Mouse (Mus musculus): ENCODE data around the gene Sult2a3. TPM values are rescaled to one million over a fixed set of nuclear protein-coding genes. Genes with fewer than 3 reads are reported as not detected.
"Not testable (repeated sequence)": the region's sequence is repeated elsewhere in the genome, so short reads cannot be mapped to it uniquely, and the experiment has no call there.

Gene Sult2a3
- polyA plus RNA-seq (2015; fragmentation: Nextera tagmentation; extraction: Ambion mirVana): not detected in 2 replicates

GRCm38 (mm10) chr7:14122944-14123343, at the start of gene Sult2a3:
TSS of gene Sult2a3 (minus strand) at chr7:14123044.
- Histone ChIP-seq H3K4me1 (replicated peaks) (no peaks in the 10 kb centered on the region), H3K27ac (no peak within 1 kb of the TSS), H3K9ac (no peak within 1 kb of the TSS), H3K36me3 (no peaks in the 10 kb centered on the region), H3K27me3 (no peaks in the 10 kb centered on the region), H3K4me2 (no peak within 1 kb of the TSS), H3K4me3 (replicated peaks) (no peak within 1 kb of the TSS), H3K9me3 (replicated peaks) (no peaks in the 10 kb centered on the region)
- DNase-seq: no peak
- 69% methylated on average over 2 of the region's 2 CpGs for WGBS (ENCODE audit: insufficient replicate concordance)
- no peak for ATAC-seq (ENCODE audit: low read depth)

- Histone ChIP-seq H3K36me3 (no peaks in the 10 kb centered on the region), H3K9ac (no peak overlapping the region), H3K4me1 (replicated peaks) (no peaks in the 10 kb centered on the region), H3K4me2 (no peak overlapping the region), H3K27ac (no peak overlapping the region), H3K27me3 (no peaks in the 10 kb centered on the region), H3K4me3 (replicated peaks) (no peak overlapping the region), H3K9me3 (replicated peaks) (no peaks in the 10 kb centered on the region)
- DNase-seq: no peak
- ATAC-seq (ENCODE audit: low read depth): no peak
- WGBS (ENCODE audit: insufficient replicate concordance): 50% methylated on average over 2 of the region's 2 CpGs
Observed at GRCm38 (mm10) chr7:14120436-14120835, 2.4 kb downstream of the Sult2a3 start.

GRCm38 (mm10) chr7:14119865-14120264, 3.0 kb downstream of the Sult2a3 start:
- H3K9ac ChIP-seq; H3K4me2 ChIP-seq; H3K4me3 ChIP-seq (replicated peaks); DNase-seq; H3K9me3 ChIP-seq (replicated peaks); ATAC-seq (ENCODE audit: low read depth); H3K27ac ChIP-seq; H3K4me1 ChIP-seq (replicated peaks); H3K27me3 ChIP-seq; H3K36me3 ChIP-seq: not testable (repeated sequence)
- 48% methylated on average over 3 of the region's 3 CpGs for WGBS (ENCODE audit: insufficient replicate concordance)

- no peak overlapping the region for H3K27ac ChIP-seq
- no peak overlapping the region for H3K4me2 ChIP-seq
- ATAC-seq (ENCODE audit: low read depth) (no peak), DNase-seq (no peak)
- no peaks in the 10 kb centered on the region for H3K36me3 ChIP-seq
- 15% methylated on average over 1 of the region's 1 CpGs for WGBS (ENCODE audit: insufficient replicate concordance)
- no peaks in the 10 kb centered on the region for H3K27me3 ChIP-seq
- no peak overlapping the region for H3K9ac ChIP-seq
- H3K4me3 ChIP-seq (replicated peaks): no peak overlapping the region
- H3K9me3 ChIP-seq (replicated peaks): no peaks in the 10 kb centered on the region
- no peaks in the 10 kb centered on the region for H3K4me1 ChIP-seq (replicated peaks)
Observed at GRCm38 (mm10) chr7:14116761-14117160, 6.1 kb downstream of the Sult2a3 start.

- ATAC-seq (ENCODE audit: low read depth); H3K9ac ChIP-seq; DNase-seq; H3K4me2 ChIP-seq; H3K27ac ChIP-seq; H3K4me3 ChIP-seq (replicated peaks); H3K27me3 ChIP-seq; H3K36me3 ChIP-seq; H3K4me1 ChIP-seq (replicated peaks); H3K9me3 ChIP-seq (replicated peaks): not testable (repeated sequence)
- WGBS (ENCODE audit: insufficient replicate concordance): 47% methylated on average over 3 of the region's 3 CpGs
Observed at GRCm38 (mm10) chr7:14114471-14114870, 8.4 kb downstream of the Sult2a3 start.

GRCm38 (mm10) chr7:14047821-14048220, 75.0 kb downstream of the Sult2a3 start:
- 43% methylated on average over 1 of the region's 1 CpGs for WGBS (ENCODE audit: insufficient replicate concordance)
- not testable (repeated sequence) for H3K4me3 ChIP-seq (replicated peaks); H3K4me1 ChIP-seq (replicated peaks); ATAC-seq (ENCODE audit: low read depth); H3K27me3 ChIP-seq; H3K27ac ChIP-seq; H3K4me2 ChIP-seq; DNase-seq; H3K36me3 ChIP-seq; H3K9ac ChIP-seq; H3K9me3 ChIP-seq (replicated peaks)

- not testable (repeated sequence) for H3K4me3 ChIP-seq (replicated peaks); DNase-seq
Observed at GRCm38 (mm10) chr7:14030831-14031230, 92.0 kb downstream of the Sult2a3 start.

More at GRCm38 (mm10) chr7:14030831-14031230, 92.0 kb downstream of the Sult2a3 start:
- not testable (repeated sequence) for H3K9me3 ChIP-seq (replicated peaks); ATAC-seq (ENCODE audit: low read depth); H3K9ac ChIP-seq; H3K27me3 ChIP-seq; H3K4me1 ChIP-seq (replicated peaks); H3K27ac ChIP-seq; H3K36me3 ChIP-seq; H3K4me2 ChIP-seq

Other genes starting within 250 kb of the Sult2a3 start
- not detected in 2 replicates for gene Sult2a4, start 133.4 kb downstream of the Sult2a3 start, polyA plus RNA-seq (2015; fragmentation: Nextera tagmentation; extraction: Ambion mirVana)
- not detected in 2 replicates for gene Sult2a6, start 131.8 kb upstream of the Sult2a3 start, polyA plus RNA-seq (2015; fragmentation: Nextera tagmentation; extraction: Ambion mirVana)
- not detected in 2 replicates for gene Obox8, start 210.5 kb upstream of the Sult2a3 start, polyA plus RNA-seq (2015; fragmentation: Nextera tagmentation; extraction: Ambion mirVana)

Measured in liver, embryonic 13.5 days (tissue).